Mouse (Mus musculus) telencephalon, adult 2 months (tissue): ENCODE data around the gene Emilin1.
A peak's percentile ranks its signal among the peaks of the same experiment; 100 is the strongest.

Experiments
- DNase-seq: peaks from one replicate; pipeline ENCODE4 v3.0.0-alpha.2; 2011; ENCODE audit warnings: low read depth, low spot score

Gene Emilin1

DNA sequence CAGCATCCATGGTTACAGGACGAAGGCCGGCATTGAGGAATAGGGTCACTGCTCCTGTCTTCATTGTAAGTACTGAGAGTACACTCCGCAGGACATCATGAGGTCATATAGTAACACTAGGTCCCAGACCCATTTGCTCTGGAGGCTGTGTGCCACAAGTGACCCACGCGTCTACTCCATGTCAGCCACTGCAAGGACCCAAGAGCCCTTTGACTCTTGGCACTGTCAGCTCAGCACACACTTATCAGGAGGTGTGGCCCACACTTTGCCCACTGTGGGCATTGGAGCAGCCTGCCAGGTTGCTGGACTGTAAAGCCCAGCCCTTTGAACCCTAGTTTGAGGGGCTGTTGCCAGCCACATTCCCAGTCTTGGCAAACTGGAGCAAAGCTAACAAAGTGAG, 12.0 kb downstream of the Emilin1 start:
- DNase-seq, result no peak

DNA sequence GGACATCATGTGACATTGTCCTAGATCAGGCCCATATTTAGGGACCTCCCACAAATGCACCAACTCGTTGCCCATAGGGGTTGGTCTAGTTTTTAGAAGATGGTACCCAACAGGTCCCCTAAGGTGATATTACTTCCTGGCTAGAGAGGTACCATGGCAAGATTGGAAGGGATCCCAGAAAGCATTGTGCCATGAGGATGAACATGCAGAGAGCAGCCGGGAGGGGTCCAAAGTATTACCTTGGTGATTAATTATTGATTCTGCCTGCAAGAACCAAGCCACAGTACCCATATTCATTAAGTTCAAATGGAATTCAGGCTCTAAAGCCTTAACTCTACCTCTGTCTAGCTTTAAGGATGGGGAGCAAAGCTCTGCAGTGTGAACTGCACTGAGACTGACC, 12.9 kb downstream of the Emilin1 start:
- DNase-seq, result no peak

- peak; percentile 54 for DNase-seq
These were observed 14.8 kb downstream of the Emilin1 start for GRCm38 (mm10) chr5:30927945-30928529.

- peak; percentile 49 for DNase-seq
These were observed 16.9 kb downstream of the Emilin1 start for GRCm38 (mm10) chr5:30930121-30930520.

GRCm38 (mm10) chr5:30930846-30931245, 17.6 kb downstream of the Emilin1 start:
- DNase-seq, result no peak

- no peak for DNase-seq
These were observed 18.2 kb downstream of the Emilin1 start for GRCm38 (mm10) chr5:30931378-30931777.

GRCm38 (mm10) chr5:30933705-30934104, 20.5 kb downstream of the Emilin1 start:
- DNase-seq, result no peak

DNA sequence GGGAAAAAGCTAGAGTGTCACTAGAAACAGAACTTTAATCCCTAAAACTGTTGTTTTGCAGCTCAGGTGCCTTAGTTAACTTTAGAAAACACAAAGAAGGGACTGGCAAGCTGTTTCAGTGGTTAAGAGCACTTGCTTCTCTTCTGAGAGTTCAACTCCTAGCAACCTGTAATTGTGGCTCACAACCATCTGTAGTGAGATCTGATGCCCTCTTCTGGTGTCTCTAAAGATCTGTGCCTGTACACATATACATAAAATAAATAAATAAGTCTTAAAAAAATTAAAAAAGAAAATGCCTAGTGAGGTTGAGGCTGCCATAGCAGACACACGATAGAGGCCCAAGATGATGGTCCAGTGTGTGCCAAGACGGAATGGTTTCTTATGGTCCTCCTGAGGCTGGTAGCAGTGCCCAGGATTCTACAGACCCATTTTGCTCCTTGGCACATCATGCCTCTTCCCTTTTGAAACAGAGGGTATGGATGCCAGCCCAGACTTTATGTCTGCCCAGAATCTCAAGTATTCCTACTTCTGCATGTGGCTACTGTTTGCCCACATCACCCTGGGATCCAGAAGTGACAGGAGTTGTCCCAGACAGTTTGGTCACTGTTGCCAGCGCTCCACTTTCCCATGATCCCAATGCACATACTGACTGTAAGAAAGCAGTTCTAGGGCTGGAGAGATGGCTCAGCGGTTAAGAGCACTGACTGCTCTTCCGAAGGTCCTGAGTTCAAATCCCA, 21.7 kb downstream of the Emilin1 start:
- no peak for DNase-seq

GRCm38 (mm10) chr5:30943004-30943403, 29.8 kb downstream of the Emilin1 start:
- no peak for DNase-seq

- DNase-seq, result no peak
These were observed 31.1 kb downstream of the Emilin1 start for GRCm38 (mm10) chr5:30944344-30944743.

- peak; percentile 61 for DNase-seq
These were observed 32.0 kb downstream of the Emilin1 start, which contains the start of gene Cgref1 for GRCm38 (mm10) chr5:30944956-30945781. TSS of gene Cgref1 (minus strand) at chr5:30945591.

- no peak for DNase-seq
These were observed 35.4 kb downstream of the Emilin1 start for GRCm38 (mm10) chr5:30948620-30949019.

DNA sequence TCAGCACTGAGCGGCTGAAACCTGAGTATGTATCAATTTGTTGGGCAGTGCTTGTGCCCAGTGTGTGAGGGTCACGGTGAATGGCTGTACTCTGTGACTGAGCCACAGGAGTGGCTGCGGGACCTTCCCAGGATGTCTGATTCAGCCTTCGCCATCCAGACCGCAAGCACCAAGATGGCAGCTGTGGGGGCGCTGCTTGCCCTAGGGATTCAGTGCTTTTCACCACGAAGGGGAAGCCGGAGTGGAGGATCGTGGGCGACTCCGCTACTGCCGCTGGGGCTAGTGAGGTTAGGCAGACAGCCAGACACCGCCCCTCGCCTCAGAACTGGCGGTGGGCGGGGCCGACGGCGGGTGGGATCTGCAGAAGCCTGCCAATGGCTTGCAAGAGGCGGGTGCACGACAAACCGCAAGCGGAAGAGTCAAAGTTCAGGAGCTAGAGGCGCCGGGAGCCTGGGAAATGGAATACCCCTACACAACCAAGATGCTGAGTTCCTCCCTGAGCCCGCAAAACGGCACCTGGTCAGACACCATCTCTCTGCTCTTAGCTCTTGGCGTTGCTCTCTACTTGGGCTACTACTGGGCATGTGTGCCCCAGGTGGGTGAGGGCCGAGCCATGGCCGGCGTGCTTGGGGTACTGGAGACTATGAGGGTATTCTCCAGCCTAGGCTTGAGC, 36.6 kb downstream of the Emilin1 start:
- peak; percentile 86 for DNase-seq

DNA sequence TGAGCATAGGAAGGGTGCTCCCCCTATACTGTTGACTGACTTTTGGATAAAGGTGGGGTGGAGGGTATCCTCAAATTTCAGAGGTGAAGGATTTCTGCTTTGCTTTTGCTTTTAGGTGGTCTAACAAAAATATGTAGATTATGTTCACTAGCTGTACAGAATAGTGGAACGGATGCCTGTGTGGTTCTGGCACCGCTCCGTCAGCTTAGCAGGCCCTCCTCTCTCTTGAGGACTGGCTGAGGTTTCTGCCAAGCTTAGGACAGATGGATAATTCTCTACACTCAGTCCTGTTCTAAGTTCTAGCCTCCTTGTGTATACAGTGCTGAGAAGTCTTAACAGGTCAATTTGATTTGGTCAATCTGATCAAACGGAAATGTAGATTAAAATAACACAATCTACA, 37.2 kb downstream of the Emilin1 start:
- no peak for DNase-seq

DNA sequence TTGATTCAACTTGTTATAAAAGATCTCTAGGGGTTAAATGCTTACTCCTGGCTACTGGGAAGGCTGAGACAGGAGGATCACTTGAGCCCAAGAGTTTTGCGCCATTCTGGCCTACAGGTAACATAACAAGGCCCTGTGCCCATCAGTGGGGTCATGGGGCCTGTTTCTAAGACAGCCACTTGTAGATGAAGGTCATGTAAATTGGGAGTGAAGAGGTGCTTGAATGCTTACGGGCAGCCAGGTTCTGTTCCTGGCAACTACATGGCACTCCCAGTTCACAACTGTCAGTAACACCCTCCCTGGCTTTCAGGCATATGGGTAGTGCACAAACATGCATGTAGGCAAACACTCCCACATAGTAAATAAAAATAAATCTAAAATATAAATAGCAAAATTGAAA, 37.7 kb downstream of the Emilin1 start:
- no peak for DNase-seq

DNA sequence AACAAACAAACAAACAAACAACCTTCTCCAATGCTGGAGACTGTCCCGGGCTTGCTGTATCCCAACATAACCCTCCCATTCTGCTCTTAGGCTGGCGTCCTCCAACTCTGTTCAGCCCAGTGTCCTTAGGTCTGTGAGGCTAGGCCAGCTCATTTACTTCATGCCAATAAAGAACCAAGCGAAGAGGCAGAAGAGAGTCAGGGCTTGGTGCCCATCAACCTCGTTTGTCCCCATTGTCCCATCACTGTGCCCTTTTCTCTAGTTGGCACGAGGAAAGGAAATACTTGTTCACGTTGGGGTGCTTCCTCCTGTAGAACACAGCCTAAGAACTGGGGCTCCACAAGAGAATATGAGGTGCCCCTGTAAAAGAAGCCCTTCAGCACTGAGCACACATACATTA, 38.5 kb downstream of the Emilin1 start:
- DNase-seq, result no peak

- no peak for DNase-seq
These were observed 39.3 kb downstream of the Emilin1 start for GRCm38 (mm10) chr5:30952551-30952950.

- DNase-seq, result no peak
These were observed 40.9 kb downstream of the Emilin1 start for GRCm38 (mm10) chr5:30954065-30954464.

DNA sequence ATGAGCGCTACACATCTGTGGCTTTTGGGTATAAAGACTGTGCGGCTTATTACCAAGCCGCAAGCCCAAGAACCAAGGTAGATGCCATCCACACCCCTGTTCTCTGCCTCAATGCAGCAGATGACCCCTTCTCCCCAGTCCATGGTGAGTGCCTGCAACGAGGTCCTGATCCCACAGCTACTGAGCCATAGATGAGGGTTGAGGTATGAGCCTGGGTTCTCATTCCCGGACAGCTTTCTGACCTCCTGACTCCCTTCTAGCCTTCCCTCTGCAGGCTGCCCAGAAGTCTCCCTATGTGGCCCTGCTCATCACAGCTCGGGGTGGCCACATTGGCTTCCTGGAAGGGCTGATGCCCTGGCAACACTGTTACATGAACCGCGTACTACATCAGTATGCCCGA, 41.4 kb downstream of the Emilin1 start:
- DNase-seq, result no peak

- DNase-seq, result no peak
These were observed 42.5 kb downstream of the Emilin1 start for GRCm38 (mm10) chr5:30955751-30956150.

- DNase-seq, result no peak
These were observed 44.7 kb downstream of the Emilin1 start for GRCm38 (mm10) chr5:30957891-30958290.
